ENCODE assay signal across 31 mouse cellular contexts in genomic region chr14:31473297-31473696, GRCm38 (mm10). TPM values are rescaled to one million over a fixed set of nuclear protein-coding genes. Genes with fewer than 3 reads are reported as not detected.
DNase-seq lines count a peak whose midpoint lies in the region; ATAC-seq and TF ChIP-seq lines count a peak whose summit lies in the region.
"Had no signal": no experiment of that assay in that cellular context is flagged by ENCODE, and none has a peak within 500 bp of the region (broad histone marks: within the 10 kb centered on the region; RNA-seq: fewer than 3 reads in every experiment).

No protein-coding gene starts in this region.

- H3K27ac ChIP-seq in intestine, postnatal 0 days (ENCODE audit: low read depth, low read length), result no peak overlapping the region
- no peak overlapping the region for H3K27ac ChIP-seq in intestine, embryonic 16.5 days (ENCODE audit: low read length)
- no peak overlapping the region for H3K27ac ChIP-seq in liver, postnatal 0 days (ENCODE audit: low read depth)
- no peak overlapping the region for H3K27ac ChIP-seq in liver, embryonic 11.5 days (ENCODE audit: low read depth, low read length)
- H3K27ac ChIP-seq in CH12.LX (ENCODE audit: insufficient read depth, low read depth), result no peak overlapping the region
- H3K27ac ChIP-seq in ES-Bruce4 (ENCODE audit: insufficient read depth, low read length), result no peak overlapping the region
- H3K27ac ChIP-seq: embryonic facial prominence, embryonic 10.5 days; embryonic facial prominence, embryonic 15.5 days; forebrain, embryonic 12.5 days; heart, adult 2 months; hindbrain, embryonic 10.5 days; hindbrain, embryonic 15.5 days; intestine, embryonic 15.5 days; kidney, embryonic 15.5 days; limb, embryonic 10.5 days; limb, embryonic 15.5 days; midbrain, embryonic 10.5 days; midbrain, embryonic 15.5 days; neural tube, embryonic 12.5 days had no signal

- no peaks in the 10 kb centered on the region for H3K27me3 ChIP-seq in intestine, postnatal 0 days (replicated peaks; ENCODE audit: control insufficient read depth, insufficient read depth, low read length)
- H3K27me3 ChIP-seq in intestine, embryonic 16.5 days (replicated peaks; ENCODE audit: control insufficient read depth, insufficient read depth, low read length), result no peaks in the 10 kb centered on the region
- no peaks in the 10 kb centered on the region for H3K27me3 ChIP-seq in liver, postnatal 0 days (ENCODE audit: insufficient read depth, low read length)
- no peaks in the 10 kb centered on the region for H3K27me3 ChIP-seq in liver, embryonic 11.5 days (replicated peaks; ENCODE audit: control insufficient read depth, insufficient read depth, low read length)
- H3K27me3 ChIP-seq in CH12.LX (replicated peaks), result no peaks in the 10 kb centered on the region
- no peaks in the 10 kb centered on the region for H3K27me3 ChIP-seq in ES-Bruce4 (ENCODE audit: control insufficient read depth, insufficient read depth, low read length, poor library complexity, severe bottlenecking)
- H3K27me3 ChIP-seq: embryonic facial prominence, embryonic 15.5 days; forebrain, embryonic 12.5 days; heart, embryonic 12.5 days; hindbrain, embryonic 15.5 days; intestine, embryonic 15.5 days; kidney, embryonic 15.5 days; limb, embryonic 15.5 days; midbrain, embryonic 15.5 days; neural tube, embryonic 12.5 days had no signal

- DNase-seq in liver, postnatal 0 days, result no peak
- no peak for DNase-seq in liver, embryonic 11.5 days (ENCODE audit: low spot score)
- no peak for DNase-seq in CH12.LX (ENCODE audit: extremely low read depth)
- no peak for DNase-seq in heart, postnatal 4 days
- DNase-seq: adrenal gland, adult 8-10 months; cerebellum, adult 8-10 months; cerebellum, postnatal 25 days; gastrocnemius, postnatal 36 days; heart, adult 2 months; heart, postnatal 10 days; kidney, postnatal 4 days; right cerebral cortex, postnatal 4 days; thymus, adult 2 months; thymus, postnatal 36 days had no signal

- TF ChIP-seq POLR2A in CH12.LX (IDR thresholded peaks at IDR 0.05; ENCODE audit: low read depth, low read length) (no peak), ES-Bruce4 (IDR thresholded peaks at IDR 0.05; ENCODE audit: insufficient read depth, low read length) (no peak)

- no peak for TF ChIP-seq EP300 in liver, postnatal 0 days (IDR thresholded peaks at IDR 0.05; ENCODE audit: low read depth)
- no peak for TF ChIP-seq EP300 in CH12.LX (IDR thresholded peaks at IDR 0.05; ENCODE audit: low read length)
- TF ChIP-seq EP300 in ES-Bruce4 (IDR thresholded peaks at IDR 0.05; ENCODE audit: insufficient read depth, low read depth, low read length), result no peak

- no peaks in the 10 kb centered on the region for H3K36me3 ChIP-seq in intestine, postnatal 0 days (ENCODE audit: control insufficient read depth, insufficient read depth)
- no peaks in the 10 kb centered on the region for H3K36me3 ChIP-seq in intestine, embryonic 16.5 days (ENCODE audit: control insufficient read depth, insufficient read depth, low read length)
- H3K36me3 ChIP-seq in liver, postnatal 0 days (replicated peaks; ENCODE audit: insufficient read depth, low read length), result peaks cover 3% of the 10 kb centered on the region
- H3K36me3 ChIP-seq in liver, embryonic 11.5 days (ENCODE audit: control insufficient read depth, insufficient read depth, low read length), result no peaks in the 10 kb centered on the region; the same call in 1 of the 2 replicates
- peaks cover 4 to 29% of the 10 kb centered on the region in 2 experiments for H3K36me3 ChIP-seq in CH12.LX (replicated peaks in 1 of 2; ENCODE audit: control insufficient read depth in 1 of 2, insufficient read depth in 1 of 2, low read length in 1 of 2)
- H3K36me3 ChIP-seq in ES-Bruce4 (ENCODE audit: control insufficient read depth, insufficient read depth, low read length, poor library complexity, severe bottlenecking), result no peaks in the 10 kb centered on the region
- H3K36me3 ChIP-seq: embryonic facial prominence, embryonic 15.5 days; midbrain, embryonic 15.5 days had no signal

- TF ChIP-seq CTCF in intestine, postnatal 0 days (IDR thresholded peaks at IDR 0.05; ENCODE audit: low read depth), result peak; percentile 48
- TF ChIP-seq CTCF in liver, postnatal 0 days (IDR thresholded peaks at IDR 0.05; ENCODE audit: low read depth), result peak; percentile 35; the same call in 1 of the 2 replicates
- peak; percentile 13 to 49; a peak in 2 of 4 replicates for TF ChIP-seq CTCF in CH12.LX (conservative IDR thresholded peaks at IDR 0.05 in 1 of 2, IDR thresholded peaks at IDR 0.05 in 1 of 2; ENCODE audit: low read depth in 2 of 2, low read length in 2 of 2)
- TF ChIP-seq CTCF in ES-Bruce4 (IDR thresholded peaks at IDR 0.05; ENCODE audit: low read depth, low read length), result peak; percentile 53

- H3K4me3 ChIP-seq in intestine, postnatal 0 days (ENCODE audit: low read depth, low read length), result no peak overlapping the region
- H3K4me3 ChIP-seq in intestine, embryonic 16.5 days (ENCODE audit: low read length), result no peak overlapping the region
- no peak overlapping the region for H3K4me3 ChIP-seq in liver, postnatal 0 days (ENCODE audit: low read depth, low read length)
- H3K4me3 ChIP-seq in liver, embryonic 11.5 days (ENCODE audit: low read depth, low read length), result no peak overlapping the region
- H3K4me3 ChIP-seq in CH12.LX (replicated peaks in 1 of 3; ENCODE audit: low read depth in 2 of 3, low read length in 2 of 3, poor library complexity in 1 of 3) (no peak overlapping the region), ES-Bruce4 (ENCODE audit: low read depth, low read length) (no peak overlapping the region)
- H3K4me3 ChIP-seq: embryonic facial prominence, embryonic 10.5 days; embryonic facial prominence, embryonic 15.5 days; forebrain, embryonic 12.5 days; heart, adult 2 months; heart, embryonic 12.5 days; hindbrain, embryonic 10.5 days; hindbrain, embryonic 15.5 days; intestine, embryonic 15.5 days; kidney, embryonic 15.5 days; limb, embryonic 10.5 days; limb, embryonic 15.5 days; midbrain, embryonic 10.5 days; midbrain, embryonic 15.5 days; myocyte; neural tube, embryonic 12.5 days had no signal

- in situ Hi-C loops in CH12.LX (cut with MboI; ENCODE audit: low pct_ligation_motif_present, low pct_unique_long_range_greater_than_20kb, low sequenced_read_pairs), result no loop called here

- no peaks in the 10 kb centered on the region for H3K79me2 ChIP-seq in CH12.LX (replicated peaks; ENCODE audit: control insufficient read depth, extremely low read depth, insufficient read depth, poor library complexity, severe bottlenecking)

- peak; percentile 23 for TF ChIP-seq RAD21 in CH12.LX (IDR thresholded peaks at IDR 0.05; ENCODE audit: low read depth, low read length)

- WGBS in intestine, postnatal 0 days, result 82% methylated on average over 2 of the region's 2 CpGs
- WGBS in intestine, embryonic 16.5 days, result 80% methylated on average over 2 of the region's 2 CpGs
- WGBS in liver, postnatal 0 days (ENCODE audit: insufficient replicate concordance), result 79% methylated on average over 2 of the region's 2 CpGs
- WGBS in liver, embryonic 11.5 days, result 84% methylated on average over 2 of the region's 2 CpGs

- H3K9me3 ChIP-seq in intestine, postnatal 0 days (ENCODE audit: control insufficient read depth), result no peaks in the 10 kb centered on the region
- no peaks in the 10 kb centered on the region for H3K9me3 ChIP-seq in intestine, embryonic 16.5 days (ENCODE audit: control insufficient read depth, low read length)
- no peaks in the 10 kb centered on the region for H3K9me3 ChIP-seq in liver, postnatal 0 days (ENCODE audit: low read length)
- no peaks in the 10 kb centered on the region for H3K9me3 ChIP-seq in liver, embryonic 11.5 days (ENCODE audit: control insufficient read depth, low read length)
- H3K9me3 ChIP-seq in CH12.LX (replicated peaks; ENCODE audit: low read length) (peaks cover 3% of the 10 kb centered on the region), ES-Bruce4 (replicated peaks; ENCODE audit: control insufficient read depth, insufficient read depth, low read length, poor library complexity, severe bottlenecking) (no peaks in the 10 kb centered on the region)
- H3K9me3 ChIP-seq: embryonic facial prominence, embryonic 10.5 days; embryonic facial prominence, embryonic 15.5 days; forebrain, embryonic 12.5 days; heart, embryonic 12.5 days; hindbrain, embryonic 10.5 days; hindbrain, embryonic 15.5 days; intestine, embryonic 15.5 days; kidney, embryonic 15.5 days; limb, embryonic 10.5 days; limb, embryonic 15.5 days; midbrain, embryonic 10.5 days; midbrain, embryonic 15.5 days; neural tube, embryonic 12.5 days had no signal

- no peak for ATAC-seq in intestine, postnatal 0 days
- ATAC-seq in intestine, embryonic 16.5 days, result no peak
- ATAC-seq in liver, postnatal 0 days, result no peak
- ATAC-seq in liver, embryonic 11.5 days (replicated peaks; ENCODE audit: low FRiP score), result no peak
- ATAC-seq: intestine, embryonic 15.5 days; midbrain, embryonic 15.5 days had no signal

- dilution Hi-C loops in CH12.LX (cut with MboI; ENCODE audit: extremely low pct_ligation_motif_present, extremely low pct_unique_long_range_greater_than_20kb, low sequenced_read_pairs), result loop anchor here (25.0 kb wide), 1 partner anchor 111 kb away; no protein-coding TSS in a partner anchor

- H3K4me2 ChIP-seq in intestine, postnatal 0 days (replicated peaks; ENCODE audit: low read depth), result no peak overlapping the region
- no peak overlapping the region for H3K4me2 ChIP-seq in intestine, embryonic 16.5 days (ENCODE audit: low read depth, low read length)
- H3K4me2 ChIP-seq in liver, postnatal 0 days (ENCODE audit: low read depth, low read length), result no peak overlapping the region
- no peak overlapping the region for H3K4me2 ChIP-seq in liver, embryonic 11.5 days
- no peak overlapping the region for H3K4me2 ChIP-seq in CH12.LX (ENCODE audit: insufficient read depth, low read depth, poor library complexity, severe bottlenecking)
- H3K4me2 ChIP-seq: embryonic facial prominence, embryonic 15.5 days; forebrain, embryonic 12.5 days; heart, embryonic 12.5 days; hindbrain, embryonic 15.5 days; intestine, embryonic 15.5 days; kidney, embryonic 15.5 days; limb, embryonic 15.5 days; midbrain, embryonic 15.5 days; neural tube, embryonic 12.5 days had no signal

- H3K9ac ChIP-seq in intestine, postnatal 0 days (ENCODE audit: low read depth, low read length), result no peak overlapping the region
- no peak overlapping the region for H3K9ac ChIP-seq in intestine, embryonic 16.5 days (ENCODE audit: low read depth, low read length)
- H3K9ac ChIP-seq in liver, postnatal 0 days (replicated peaks), result no peak overlapping the region
- no peak overlapping the region for H3K9ac ChIP-seq in liver, embryonic 11.5 days (ENCODE audit: low read depth, low read length)
- H3K9ac ChIP-seq in CH12.LX (ENCODE audit: insufficient read depth, low read depth) (no peak overlapping the region), ES-Bruce4 (ENCODE audit: low read depth, poor library complexity, severe bottlenecking) (no peak overlapping the region)
- H3K9ac ChIP-seq: embryonic facial prominence, embryonic 15.5 days; forebrain, embryonic 12.5 days; heart, embryonic 12.5 days; hindbrain, embryonic 15.5 days; intestine, embryonic 15.5 days; kidney, embryonic 15.5 days; limb, embryonic 15.5 days; midbrain, embryonic 15.5 days; neural tube, embryonic 12.5 days had no signal

- H3K4me1 ChIP-seq in intestine, postnatal 0 days (replicated peaks; ENCODE audit: control insufficient read depth, insufficient read depth, low read length), result no peaks in the 10 kb centered on the region
- H3K4me1 ChIP-seq in intestine, embryonic 16.5 days (ENCODE audit: control insufficient read depth, insufficient read depth, low read length), result no peaks in the 10 kb centered on the region
- no peaks in the 10 kb centered on the region for H3K4me1 ChIP-seq in liver, postnatal 0 days (ENCODE audit: insufficient read depth)
- H3K4me1 ChIP-seq in liver, embryonic 11.5 days (replicated peaks; ENCODE audit: control insufficient read depth, insufficient read depth, low read length), result no peaks in the 10 kb centered on the region
- H3K4me1 ChIP-seq in CH12.LX (ENCODE audit: control insufficient read depth in 1 of 2, insufficient read depth in 2 of 2), result no peaks in the 10 kb centered on the region
- H3K4me1 ChIP-seq in ES-Bruce4 (ENCODE audit: control insufficient read depth, insufficient read depth, low read length), result no peaks in the 10 kb centered on the region
- H3K4me1 ChIP-seq: embryonic facial prominence, embryonic 10.5 days; embryonic facial prominence, embryonic 15.5 days; forebrain, embryonic 12.5 days; heart, embryonic 12.5 days; hindbrain, embryonic 10.5 days; hindbrain, embryonic 15.5 days; intestine, embryonic 15.5 days; kidney, embryonic 15.5 days; limb, embryonic 10.5 days; limb, embryonic 15.5 days; midbrain, embryonic 10.5 days; midbrain, embryonic 15.5 days; neural tube, embryonic 12.5 days had no signal

RNA-seq across cellular contexts. Expression of gene Eaf1, which starts 20.9 kb away (rescaled TPM):
- 10.8 and 11.8 TPM in 2 replicates for polyA plus RNA-seq in intestine, postnatal 0 days (2015; fragmentation: Nextera tagmentation; extraction: Ambion mirVana)
- polyA plus RNA-seq in intestine, embryonic 16.5 days (2015; fragmentation: Nextera tagmentation; extraction: Ambion mirVana), result 17.9 and 19.3 TPM in 2 replicates
- 9.6 and 11.4 TPM in 2 replicates for polyA plus RNA-seq in liver, postnatal 0 days (2015; fragmentation: Nextera tagmentation; extraction: Ambion mirVana)
- 39.1 and 44.5 TPM in 2 replicates for polyA plus RNA-seq in liver, embryonic 11.5 days (2014; fragmentation: Nextera tagmentation; extraction: Ambion mirVana)
- total RNA-seq in CH12.LX (2012; rRNA removed) (25.2 and 29.1 TPM in 2 replicates), CH12.LX (2014; rRNA removed) (27.5 and 29.4 TPM in 2 replicates)
- polyA plus RNA-seq in CH12.LX (2012; ENCODE audit: insufficient read length, low read depth) (38.7 and 39.9 TPM in 2 replicates), ES-Bruce4 (2011; ENCODE audit: insufficient read depth, insufficient read length, low read depth, missing spikeins) (42.5 and 46.1 TPM in 2 replicates)
- 10 to 100 TPM; 16.3 to 17.6 TPM for total RNA-seq in heart, postnatal 4 days (2021)

RNA-seq across cellular contexts. Expression of gene Mettl6, which starts 21.5 kb away (rescaled TPM):
- 28.2 and 28.6 TPM in 2 replicates for polyA plus RNA-seq in intestine, postnatal 0 days (2015; fragmentation: Nextera tagmentation; extraction: Ambion mirVana)
- 44.6 TPM in 2 replicates for polyA plus RNA-seq in intestine, embryonic 16.5 days (2015; fragmentation: Nextera tagmentation; extraction: Ambion mirVana)
- polyA plus RNA-seq in liver, postnatal 0 days (2015; fragmentation: Nextera tagmentation; extraction: Ambion mirVana), result 23.6 and 26.1 TPM in 2 replicates
- 60.9 and 68.9 TPM in 2 replicates for polyA plus RNA-seq in liver, embryonic 11.5 days (2014; fragmentation: Nextera tagmentation; extraction: Ambion mirVana)
- total RNA-seq in CH12.LX (2012; rRNA removed) (36.2 and 38.2 TPM in 2 replicates), CH12.LX (2014; rRNA removed) (122 and 142 TPM in 2 replicates)
- polyA plus RNA-seq in CH12.LX (2012; ENCODE audit: insufficient read length, low read depth) (63.2 and 69.8 TPM in 2 replicates), ES-Bruce4 (2011; ENCODE audit: insufficient read depth, insufficient read length, low read depth, missing spikeins) (82.0 and 93.4 TPM in 2 replicates)
- total RNA-seq in heart, postnatal 4 days (2021), result 10 to 100 TPM; 16.5 to 16.9 TPM

RNA-seq across cellular contexts. Expression of gene Sh3bp5, which starts 37.4 kb away (rescaled TPM):
- polyA plus RNA-seq in intestine, postnatal 0 days (2015; fragmentation: Nextera tagmentation; extraction: Ambion mirVana), result 12.0 and 12.4 TPM in 2 replicates
- polyA plus RNA-seq in intestine, embryonic 16.5 days (2015; fragmentation: Nextera tagmentation; extraction: Ambion mirVana), result 17.1 and 17.2 TPM in 2 replicates
- 29.7 and 31.8 TPM in 2 replicates for polyA plus RNA-seq in liver, postnatal 0 days (2015; fragmentation: Nextera tagmentation; extraction: Ambion mirVana)
- polyA plus RNA-seq in liver, embryonic 11.5 days (2014; fragmentation: Nextera tagmentation; extraction: Ambion mirVana), result 15.0 and 17.3 TPM in 2 replicates
- total RNA-seq in CH12.LX (2012; rRNA removed) (50.2 and 64.6 TPM in 2 replicates), CH12.LX (2014; rRNA removed) (53.0 and 57.4 TPM in 2 replicates)
- polyA plus RNA-seq in CH12.LX (2012; ENCODE audit: insufficient read length, low read depth) (158 and 164 TPM in 2 replicates), ES-Bruce4 (2011; ENCODE audit: insufficient read depth, insufficient read length, low read depth, missing spikeins) (8.6 TPM in 2 replicates)
- total RNA-seq in heart, postnatal 4 days (2021), result 10 to 100 TPM; 78.7 to 80.1 TPM
